Mouse (Mus musculus): ENCODE data around the gene Slc30a4.

Slc30a4 gene

GRCm38 (mm10) chr2:122704572-122704971 lies 2.1 kb upstream of the Slc30a4 start:
- no peak for DNase-seq (ENCODE audit: low read depth, low spot score)
- Histone ChIP-seq H3K36me3 (ENCODE audit: control insufficient read depth, insufficient read depth, low read length, poor library complexity, severe bottlenecking) (no peaks in the 10 kb centered on the region), H3K27me3 (ENCODE audit: control insufficient read depth, insufficient read depth, low read length, poor library complexity, severe bottlenecking) (no peaks in the 10 kb centered on the region)

GRCm38 (mm10) chr2:122701871-122702180 lies 637 bp downstream of the Slc30a4 start:
- no peak for DNase-seq (ENCODE audit: low read depth, low spot score)

GRCm38 (mm10) chr2:122701012-122701411 lies 1.5 kb downstream of the Slc30a4 start:
- Histone ChIP-seq H3K36me3 (ENCODE audit: control insufficient read depth, insufficient read depth, low read length, poor library complexity, severe bottlenecking) (no peaks in the 10 kb centered on the region), H3K27me3 (ENCODE audit: control insufficient read depth, insufficient read depth, low read length, poor library complexity, severe bottlenecking) (no peaks in the 10 kb centered on the region)
- DNase-seq (ENCODE audit: low read depth, low spot score): no peak

More at GRCm38 (mm10) chr2:122701871-122702180, 637 bp downstream of the Slc30a4 start:
- H3K27me3 ChIP-seq (ENCODE audit: control insufficient read depth, insufficient read depth, low read length, poor library complexity, severe bottlenecking): no peaks in the 10 kb centered on the region
- no peaks in the 10 kb centered on the region for H3K36me3 ChIP-seq (ENCODE audit: control insufficient read depth, insufficient read depth, low read length, poor library complexity, severe bottlenecking)

- Histone ChIP-seq H3K36me3 (ENCODE audit: control insufficient read depth, insufficient read depth, low read length, poor library complexity, severe bottlenecking) (no peaks in the 10 kb centered on the region), H3K27me3 (ENCODE audit: control insufficient read depth, insufficient read depth, low read length, poor library complexity, severe bottlenecking) (no peaks in the 10 kb centered on the region)
- DNase-seq (ENCODE audit: low read depth, low spot score): no peak
Observed at GRCm38 (mm10) chr2:122697526-122697925, 4.9 kb downstream of the Slc30a4 start.

GRCm38 (mm10) chr2:122686665-122687064 lies 15.8 kb downstream of the Slc30a4 start:
- H3K36me3 ChIP-seq (ENCODE audit: control insufficient read depth, insufficient read depth, low read length, poor library complexity, severe bottlenecking): peaks cover 4% of the 10 kb centered on the region
- H3K27me3 ChIP-seq (ENCODE audit: control insufficient read depth, insufficient read depth, low read length, poor library complexity, severe bottlenecking): no peaks in the 10 kb centered on the region
- no peak for DNase-seq (ENCODE audit: low read depth, low spot score)

- Histone ChIP-seq H3K27me3 (ENCODE audit: control insufficient read depth, insufficient read depth, low read length, poor library complexity, severe bottlenecking) (no peaks in the 10 kb centered on the region), H3K36me3 (ENCODE audit: control insufficient read depth, insufficient read depth, low read length, poor library complexity, severe bottlenecking) (peaks cover 4% of the 10 kb centered on the region)
- no peak for DNase-seq (ENCODE audit: low read depth, low spot score)
Observed at GRCm38 (mm10) chr2:122683641-122684040, 18.8 kb downstream of the Slc30a4 start.

GRCm38 (mm10) chr2:122682520-122682919 lies 19.9 kb downstream of the Slc30a4 start:
- Histone ChIP-seq H3K36me3 (ENCODE audit: control insufficient read depth, insufficient read depth, low read length, poor library complexity, severe bottlenecking) (peaks cover 4% of the 10 kb centered on the region), H3K27me3 (ENCODE audit: control insufficient read depth, insufficient read depth, low read length, poor library complexity, severe bottlenecking) (no peaks in the 10 kb centered on the region)
- DNase-seq (ENCODE audit: low read depth, low spot score): no peak

- DNase-seq (ENCODE audit: low read depth, low spot score): no peak
- Histone ChIP-seq H3K36me3 (ENCODE audit: control insufficient read depth, insufficient read depth, low read length, poor library complexity, severe bottlenecking) (peaks cover 3% of the 10 kb centered on the region), H3K27me3 (ENCODE audit: control insufficient read depth, insufficient read depth, low read length, poor library complexity, severe bottlenecking) (no peaks in the 10 kb centered on the region)
Observed at GRCm38 (mm10) chr2:122681379-122682137, 20.9 kb downstream of the Slc30a4 start.

- no peak for DNase-seq (ENCODE audit: low read depth, low spot score)
- no peaks in the 10 kb centered on the region for H3K36me3 ChIP-seq (ENCODE audit: control insufficient read depth, insufficient read depth, low read length, poor library complexity, severe bottlenecking)
Observed at GRCm38 (mm10) chr2:122675126-122675525, 27.3 kb downstream of the Slc30a4 start.

GRCm38 (mm10) chr2:122672841-122673240 lies 29.6 kb downstream of the Slc30a4 start:
- no peak for DNase-seq (ENCODE audit: low read depth, low spot score)
- Histone ChIP-seq H3K27me3 (ENCODE audit: control insufficient read depth, insufficient read depth, low read length, poor library complexity, severe bottlenecking) (no peaks in the 10 kb centered on the region), H3K36me3 (ENCODE audit: control insufficient read depth, insufficient read depth, low read length, poor library complexity, severe bottlenecking) (no peaks in the 10 kb centered on the region)

More at GRCm38 (mm10) chr2:122675126-122675525, 27.3 kb downstream of the Slc30a4 start:
- no peaks in the 10 kb centered on the region for H3K27me3 ChIP-seq (ENCODE audit: control insufficient read depth, insufficient read depth, low read length, poor library complexity, severe bottlenecking)

- H3K27me3 ChIP-seq (ENCODE audit: control insufficient read depth, insufficient read depth, low read length, poor library complexity, severe bottlenecking): no peaks in the 10 kb centered on the region
- no peak for DNase-seq (ENCODE audit: low read depth, low spot score)
Observed at GRCm38 (mm10) chr2:122671714-122672113, 30.7 kb downstream of the Slc30a4 start.

GRCm38 (mm10) chr2:122667856-122668255 lies 34.6 kb downstream of the Slc30a4 start:
- no peaks in the 10 kb centered on the region for H3K27me3 ChIP-seq (ENCODE audit: control insufficient read depth, insufficient read depth, low read length, poor library complexity, severe bottlenecking)
- DNase-seq (ENCODE audit: low read depth, low spot score): peak; percentile 78
- H3K36me3 ChIP-seq (ENCODE audit: control insufficient read depth, insufficient read depth, low read length, poor library complexity, severe bottlenecking): no peaks in the 10 kb centered on the region

More at GRCm38 (mm10) chr2:122671714-122672113, 30.7 kb downstream of the Slc30a4 start:
- H3K36me3 ChIP-seq (ENCODE audit: control insufficient read depth, insufficient read depth, low read length, poor library complexity, severe bottlenecking): no peaks in the 10 kb centered on the region

- no peaks in the 10 kb centered on the region for H3K27me3 ChIP-seq (ENCODE audit: control insufficient read depth, insufficient read depth, low read length, poor library complexity, severe bottlenecking)
- DNase-seq (ENCODE audit: low read depth, low spot score): peak; percentile 81
- H3K36me3 ChIP-seq (ENCODE audit: control insufficient read depth, insufficient read depth, low read length, poor library complexity, severe bottlenecking): no peaks in the 10 kb centered on the region
Observed at GRCm38 (mm10) chr2:122665973-122666875, 36.2 kb downstream of the Slc30a4 start.

- no peak for DNase-seq (ENCODE audit: low read depth, low spot score)
Observed at GRCm38 (mm10) chr2:122665253-122665972, 37.0 kb downstream of the Slc30a4 start.

More at GRCm38 (mm10) chr2:122665253-122665972, 37.0 kb downstream of the Slc30a4 start:
- H3K36me3 ChIP-seq (ENCODE audit: control insufficient read depth, insufficient read depth, low read length, poor library complexity, severe bottlenecking): no peaks in the 10 kb centered on the region
- no peaks in the 10 kb centered on the region for H3K27me3 ChIP-seq (ENCODE audit: control insufficient read depth, insufficient read depth, low read length, poor library complexity, severe bottlenecking)
